Mouse (Mus musculus): Measurements from ENCODE around the gene Mapk14.

Mapk14 gene

DNA sequence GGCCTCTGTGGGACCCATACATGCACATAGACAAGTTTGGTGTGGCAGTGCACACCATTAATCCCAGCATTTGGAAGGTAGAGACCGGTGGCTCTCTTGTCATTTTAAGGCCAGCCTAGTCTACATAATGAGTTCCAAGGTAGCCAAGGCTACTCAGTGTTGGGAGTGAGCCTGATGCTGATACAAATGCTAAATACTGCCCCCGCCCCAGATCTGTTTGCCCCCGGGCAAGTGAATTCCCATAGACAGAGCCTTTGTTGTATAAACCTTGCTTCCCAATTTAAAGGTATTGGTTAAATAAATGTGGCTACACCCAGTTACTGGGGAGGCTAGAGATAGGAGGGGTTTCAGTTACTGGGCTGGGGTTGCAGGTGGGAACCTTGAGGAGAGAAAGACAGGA is 93.9 kb downstream of the Mapk14 start:
- DNase-seq: no peak

DNA sequence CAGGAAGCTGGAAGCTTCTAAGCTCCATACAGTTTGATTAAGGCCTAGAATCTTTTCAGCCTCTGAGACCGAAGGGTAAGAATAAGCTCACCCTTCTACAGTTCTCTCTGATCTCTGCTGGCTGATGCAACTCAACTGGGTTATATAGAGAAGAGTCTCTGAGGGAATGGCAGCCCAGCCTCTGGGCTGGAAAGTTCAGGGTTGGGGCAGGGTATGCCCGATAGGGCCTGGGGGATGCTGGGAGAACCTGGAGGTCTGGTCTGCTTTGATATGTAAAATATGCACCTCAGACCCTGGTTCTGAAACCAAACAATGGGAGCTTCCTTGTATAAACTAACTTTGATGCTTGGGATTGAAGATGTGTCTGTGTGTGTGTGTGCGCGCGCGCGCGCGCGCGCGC is 96.4 kb downstream of the Mapk14 start:
- DNase-seq: no peak

DNA sequence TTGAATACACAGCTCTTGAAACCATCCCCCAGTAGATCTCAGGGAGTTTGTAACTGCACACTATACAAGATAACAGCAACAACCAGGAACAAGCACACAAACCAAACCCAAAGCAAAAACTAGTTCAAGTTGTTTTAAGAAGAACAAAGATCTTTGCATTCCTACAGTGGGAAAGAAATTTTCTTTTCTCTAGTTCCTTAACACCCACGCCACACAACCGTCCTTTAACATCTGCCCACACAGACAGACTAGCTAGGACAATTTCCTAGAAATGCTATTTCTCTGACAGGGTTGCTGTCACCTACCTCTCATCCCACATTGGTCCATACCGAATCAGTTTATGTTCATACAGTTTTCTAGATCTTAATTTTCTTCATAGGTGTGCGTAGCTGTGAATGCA is 105.9 kb downstream of the Mapk14 start:
- DNase-seq: no peak
